Mouse (Mus musculus) olfactory bulb, adult 2 months (tissue): ENCODE measurements around the gene Eif2b5. TPM values are rescaled to one million over a fixed set of nuclear protein-coding genes. Genes with fewer than 3 reads are reported as not detected.

ENCODE experiments used
- H3K27ac ChIP-seq: fragments of 200-500 bp; 2 replicates; pipeline ENCODE4 v1.5.1; 2012; ENCODE audit warnings: low read depth, low read length; ENCODE audit not compliant: insufficient read depth
- H3K4me1 ChIP-seq: fragments of 200-500 bp; 2 replicates; pipeline ENCODE4 v1.6.1; 2012; ENCODE audit warnings: low read length; ENCODE audit not compliant: control insufficient read depth, insufficient read depth
- H3K4me3 ChIP-seq: fragments of 200-500 bp; 2 replicates; pipeline ENCODE4 v1.5.1; 2012; ENCODE audit warnings: mild to moderate bottlenecking, low read depth, low read length, moderate library complexity; ENCODE audit not compliant: insufficient read depth
- CTCF ChIP-seq: fragments of 200-500 bp; IDR thresholded peaks from 2 replicates; pipeline ENCODE4 v1.5.1; 2012; ENCODE audit warnings: low read depth, mild to moderate bottlenecking, low read length, moderate library complexity; ENCODE audit not compliant: insufficient read depth
- POLR2A ChIP-seq: fragments of 200-500 bp; IDR thresholded peaks from 2 replicates; pipeline ENCODE4 v1.6.1; 2012; ENCODE audit warnings: mild to moderate bottlenecking, low read depth, low read length, moderate library complexity; ENCODE audit not compliant: insufficient read depth
- WGBS: fragments of 180-500 bp; shearing (Covaris S2); methylation state at CpG from one replicate; pipeline ENCODE4 v1.1.7; 2018; 5-methylcytosine and 5-hydroxymethylcytosine counted together
- polyA plus RNA-seq: library from polyadenylated mRNA; stranded (reverse); fragments of >200 nt; gene quantifications from 2 replicates; pipeline ENCODE4 v1.2.4, GENCODE M21; 2012; ENCODE audit warnings: low replicate concordance; ENCODE audit not compliant: missing spikeins, insufficient read depth, insufficient read length

The Eif2b5 gene
- polyA plus RNA-seq, 1 experiment = not detected

- H3K4me3 ChIP-seq = peak overlapping the region; percentile 42
- no peak for TF ChIP-seq CTCF
- peaks cover 14% of the 10 kb centered on the region for H3K4me1 ChIP-seq
- 21% methylated on average over 6 of the region's 6 CpGs for WGBS
- H3K27ac ChIP-seq = no peak overlapping the region
These were observed 39.1 kb downstream of the Eif2b5 start for GRCm38 (mm10) chr16:20537601-20538320.

- TF ChIP-seq CTCF = no peak
- TF ChIP-seq POLR2A = no peak
- Histone ChIP-seq H3K4me3 (no peak overlapping the region), H3K4me1 (peaks cover 14% of the 10 kb centered on the region), H3K27ac (no peak overlapping the region)
- 73% methylated on average over 3 of the region's 3 CpGs for WGBS
These were observed 41.0 kb downstream of the Eif2b5 start for GRCm38 (mm10) chr16:20539649-20540048.

- 83% methylated on average over 4 of the region's 4 CpGs for WGBS
These were observed 41.8 kb downstream of the Eif2b5 start for GRCm38 (mm10) chr16:20540438-20540837.

GRCm38 (mm10) chr16:20545696-20546095 lies 47.1 kb downstream of the Eif2b5 start:
- 90% methylated on average over 10 of the region's 10 CpGs for WGBS
- TF ChIP-seq POLR2A (no peak), CTCF (no peak)
- Histone ChIP-seq H3K4me3 (no peak overlapping the region), H3K27ac (no peak overlapping the region), H3K4me1 (peaks cover 3% of the 10 kb centered on the region; the same call in 1 of the 2 replicates)

More at GRCm38 (mm10) chr16:20540438-20540837, 41.8 kb downstream of the Eif2b5 start:
- Histone ChIP-seq H3K27ac (no peak overlapping the region), H3K4me1 (peaks cover 14% of the 10 kb centered on the region), H3K4me3 (no peak overlapping the region)
- TF ChIP-seq CTCF (no peak), POLR2A (no peak)

GRCm38 (mm10) chr16:20547423-20547822 lies 48.8 kb downstream of the Eif2b5 start:
- WGBS = 52% methylated on average over 5 of the region's 5 CpGs
- TF ChIP-seq CTCF = no peak
- no peak for TF ChIP-seq POLR2A
- Histone ChIP-seq H3K27ac (no peak overlapping the region), H3K4me3 (no peak overlapping the region), H3K4me1 (peaks cover 3% of the 10 kb centered on the region; the same call in 1 of the 2 replicates)

- no peak within 1 kb of the TSS for H3K27ac ChIP-seq
- H3K4me3 ChIP-seq = peak within 1 kb of the TSS; percentile 80
- WGBS = under 1% methylated on average over 56 of the region's 56 CpGs
- H3K4me1 ChIP-seq = peaks cover 3% of the 10 kb centered on the region; the same call in 1 of the 2 replicates
- TF ChIP-seq POLR2A (peak; percentile 69; the same call in 1 of the 2 replicates), CTCF (no peak)
These were observed 49.7 kb downstream of the Eif2b5 start, which contains the start of gene Abcf3 for GRCm38 (mm10) chr16:20548096-20548948. Abcf3 (plus strand) TSS chr16:20548577.

- TF ChIP-seq POLR2A (no peak), CTCF (no peak)
- peaks cover 3% of the 10 kb centered on the region; the same call in 1 of the 2 replicates for H3K4me1 ChIP-seq
- 46% methylated on average over 9 of the region's 9 CpGs for WGBS
- H3K27ac ChIP-seq = no peak overlapping the region
- peak overlapping the region; percentile 80 for H3K4me3 ChIP-seq
These were observed 50.5 kb downstream of the Eif2b5 start for GRCm38 (mm10) chr16:20549161-20549560.

- no peak overlapping the region for H3K4me3 ChIP-seq
- TF ChIP-seq POLR2A = no peak
- TF ChIP-seq CTCF = no peak
- 95% methylated on average over 5 of the region's 5 CpGs for WGBS
These were observed 53.1 kb downstream of the Eif2b5 start for GRCm38 (mm10) chr16:20551691-20552090.

GRCm38 (mm10) chr16:20552594-20552993 lies 54.0 kb downstream of the Eif2b5 start:
- no peak overlapping the region for H3K27ac ChIP-seq
- no peak for TF ChIP-seq CTCF
- TF ChIP-seq POLR2A = no peak
- H3K4me3 ChIP-seq = no peak overlapping the region
- 61% methylated on average over 1 of the region's 1 CpGs for WGBS
- peaks cover 3% of the 10 kb centered on the region; the same call in 1 of the 2 replicates for H3K4me1 ChIP-seq

More at GRCm38 (mm10) chr16:20551691-20552090, 53.1 kb downstream of the Eif2b5 start:
- Histone ChIP-seq H3K27ac (no peak overlapping the region), H3K4me1 (peaks cover 3% of the 10 kb centered on the region; the same call in 1 of the 2 replicates)
